Mouse (Mus musculus) thymus, postnatal 14 days (tissue): ENCODE results near the gene Tbc1d5.

Source experiments
- DNase-seq: peaks from one replicate; pipeline ENCODE4 v3.0.0; 2021

Tbc1d5 gene

GRCm38 (mm10) chr17:51179195-51179953 is at the start of gene Tbc1d5:
Gene Tbc1d5, minus strand, starts transcription at chr17:51179352.
- peak; percentile 79 for DNase-seq

GRCm38 (mm10) chr17:51226056-51226455 is 46.9 kb upstream of the Tbc1d5 start:
- DNase-seq, result no peak

GRCm38 (mm10) chr17:51223152-51223551 is 44.0 kb upstream of the Tbc1d5 start:
- no peak for DNase-seq

- no peak for DNase-seq
Measured at GRCm38 (mm10) chr17:51221075-51221474, 41.9 kb upstream of the Tbc1d5 start.

GRCm38 (mm10) chr17:51219897-51220296 is 40.7 kb upstream of the Tbc1d5 start:
- no peak for DNase-seq

- DNase-seq, result no peak
Measured at GRCm38 (mm10) chr17:51216426-51216825, 37.3 kb upstream of the Tbc1d5 start.

GRCm38 (mm10) chr17:51209565-51209964 is 30.4 kb upstream of the Tbc1d5 start:
- no peak for DNase-seq

GRCm38 (mm10) chr17:51204643-51205042 is 25.5 kb upstream of the Tbc1d5 start:
- DNase-seq, result no peak

GRCm38 (mm10) chr17:51195561-51195960 is 16.4 kb upstream of the Tbc1d5 start:
- no peak for DNase-seq

GRCm38 (mm10) chr17:51194787-51195186 is 15.6 kb upstream of the Tbc1d5 start:
- DNase-seq, result no peak

GRCm38 (mm10) chr17:51191381-51191780 is 12.2 kb upstream of the Tbc1d5 start:
- no peak for DNase-seq

- no peak for DNase-seq
Measured at GRCm38 (mm10) chr17:51182715-51183114, 3.6 kb upstream of the Tbc1d5 start.

GRCm38 (mm10) chr17:51178491-51179194 is 509 bp downstream of the Tbc1d5 start:
- DNase-seq, result peak; percentile 71

- DNase-seq, result no peak
Measured at GRCm38 (mm10) chr17:51177923-51178322, 1.2 kb downstream of the Tbc1d5 start.

GRCm38 (mm10) chr17:51172332-51172731 is 6.8 kb downstream of the Tbc1d5 start:
- no peak for DNase-seq

GRCm38 (mm10) chr17:51171504-51171903 is 7.6 kb downstream of the Tbc1d5 start:
- no peak for DNase-seq

GRCm38 (mm10) chr17:51169911-51170310 is 9.2 kb downstream of the Tbc1d5 start:
- DNase-seq, result no peak

- no peak for DNase-seq
Measured at GRCm38 (mm10) chr17:51162366-51162765, 16.8 kb downstream of the Tbc1d5 start.

GRCm38 (mm10) chr17:51159261-51159660 is 19.9 kb downstream of the Tbc1d5 start:
- DNase-seq, result no peak

GRCm38 (mm10) chr17:51150999-51151398 is 28.2 kb downstream of the Tbc1d5 start:
- DNase-seq, result no peak

- no peak for DNase-seq
Measured at GRCm38 (mm10) chr17:51144983-51145382, 34.2 kb downstream of the Tbc1d5 start.

GRCm38 (mm10) chr17:51142095-51142494 is 37.1 kb downstream of the Tbc1d5 start:
- DNase-seq, result no peak

- DNase-seq, result no peak
Measured at GRCm38 (mm10) chr17:51111194-51111593, 68.0 kb downstream of the Tbc1d5 start.

- no peak for DNase-seq
Measured at GRCm38 (mm10) chr17:51104294-51104693, 74.9 kb downstream of the Tbc1d5 start.
